Mouse (Mus musculus) C2C12 (cell line): Measurements from ENCODE around the gene Dnajb1. TPM values are rescaled to one million over a fixed set of nuclear protein-coding genes. Genes with fewer than 3 reads are reported as not detected.
"Not testable (repeated sequence)": the region's sequence is repeated elsewhere in the genome, so short reads cannot be mapped to it uniquely, and the experiment has no call there.

Experiments used
- H3K27me3 ChIP-seq: one replicate; pipeline ENCODE4 v1.6.1; 2011; ENCODE audit not compliant: control insufficient read depth, insufficient read depth, insufficient read length
- H3K36me3 ChIP-seq: one replicate; pipeline ENCODE4 v1.6.1; 2011; ENCODE audit not compliant: control insufficient read depth, insufficient read depth
- H3K4me3 ChIP-seq: one replicate; pipeline ENCODE4 v1.5.1; 2011; ENCODE audit warnings: mild to moderate bottlenecking, control low read depth; ENCODE audit not compliant: poor library complexity, insufficient read depth, severe bottlenecking
- H3K79me2 ChIP-seq: one replicate; pipeline ENCODE4 v1.6.1; 2011; ENCODE audit not compliant: control insufficient read depth, insufficient read depth
- H3K79me3 ChIP-seq: one replicate; pipeline ENCODE4 v1.6.1; 2011; ENCODE audit warnings: low read depth, control low read depth
- H3ac ChIP-seq: one replicate; pipeline ENCODE3; 2011; ENCODE audit warnings: low read depth; ENCODE audit not compliant: control insufficient read depth, insufficient read length
- CEBPB ChIP-seq: IDR thresholded peaks from one replicate; pipeline ENCODE4 v1.6.1; 2011; ENCODE audit warnings: low read depth, mild to moderate bottlenecking, control low read depth, moderate library complexity
- CTCF ChIP-seq: IDR thresholded peaks from one replicate; pipeline ENCODE4 v1.5.1; 2011; ENCODE audit not compliant: control insufficient read depth, insufficient read depth, insufficient read length
- FOSL1 ChIP-seq: IDR thresholded peaks from one replicate; pipeline ENCODE4 v1.8.0; 2011; ENCODE audit warnings: mild to moderate bottlenecking, low read length; ENCODE audit not compliant: poor library complexity, insufficient read depth, severe bottlenecking
- MAX ChIP-seq: IDR thresholded peaks from one replicate; pipeline ENCODE4 v1.6.1; 2011; ENCODE audit warnings: mild to moderate bottlenecking, control low read depth
- MYOD1 ChIP-seq: IDR thresholded peaks from one replicate; pipeline ENCODE4 v1.6.1; 2011; ENCODE audit warnings: low read depth; ENCODE audit not compliant: control insufficient read depth, insufficient read length
- MYOG ChIP-seq: IDR thresholded peaks from one replicate; pipeline ENCODE4 v1.6.1; 2011; ENCODE audit not compliant: control insufficient read depth, insufficient read length; ENCODE audit errors: extremely low read depth
- USF1 ChIP-seq: IDR thresholded peaks from one replicate; pipeline ENCODE4 v1.6.1; 2011; ENCODE audit warnings: low read depth, mild to moderate bottlenecking, control low read depth, moderate library complexity
- polyA plus RNA-seq: library from polyadenylated mRNA; unstranded; fragments of >200 nt; fragmentation: generic; extraction: Trizol; gene quantifications from one replicate; pipeline ENCODE4 v1.2.1, GENCODE M21; 2012; ENCODE audit warnings: missing spikeins

The Dnajb1 gene
- polyA plus RNA-seq, 1 experiment: 41.0 TPM

- Histone ChIP-seq H3ac (peak overlapping the region; percentile 94), H3K4me3 (peak overlapping the region; percentile 74), H3K79me2 (peaks cover 26% of the 10 kb centered on the region), H3K36me3 (peaks cover 16% of the 10 kb centered on the region), H3K79me3 (peaks cover 15% of the 10 kb centered on the region), H3K27me3 (no peaks in the 10 kb centered on the region)
- TF ChIP-seq MYOG (no peak), MAX (no peak), CEBPB (no peak), USF1 (no peak)
Measured at GRCm38 (mm10) chr8:83567668-83568067, 40.3 kb upstream of the Dnajb1 start.

- Histone ChIP-seq H3K4me3 (no peak overlapping the region), H3K36me3 (peaks cover 16% of the 10 kb centered on the region), H3K27me3 (no peaks in the 10 kb centered on the region), H3K79me3 (peaks cover 15% of the 10 kb centered on the region), H3ac (no peak overlapping the region), H3K79me2 (peaks cover 26% of the 10 kb centered on the region)
- TF ChIP-seq MYOG (no peak), CEBPB (no peak), CTCF (no peak), FOSL1 (no peak), MAX (no peak), MYOD1 (no peak), USF1 (no peak)
Measured at GRCm38 (mm10) chr8:83568128-83568527, 39.9 kb upstream of the Dnajb1 start.

GRCm38 (mm10) chr8:83568755-83569154 lies 39.2 kb upstream of the Dnajb1 start:
- Histone ChIP-seq H3K79me2 (peaks cover 26% of the 10 kb centered on the region), H3K4me3 (no peak overlapping the region), H3K79me3 (peaks cover 15% of the 10 kb centered on the region), H3K27me3 (no peaks in the 10 kb centered on the region), H3ac (no peak overlapping the region), H3K36me3 (peaks cover 16% of the 10 kb centered on the region)
- TF ChIP-seq USF1: no peak
- TF ChIP-seq MAX: no peak
- TF ChIP-seq CEBPB: no peak
- no peak for TF ChIP-seq MYOG
- TF ChIP-seq CTCF: no peak
- no peak for TF ChIP-seq MYOD1
- no peak for TF ChIP-seq FOSL1

- Histone ChIP-seq H3K79me3 (peaks cover 15% of the 10 kb centered on the region), H3ac (no peak overlapping the region), H3K79me2 (peaks cover 26% of the 10 kb centered on the region), H3K27me3 (no peaks in the 10 kb centered on the region), H3K4me3 (no peak overlapping the region), H3K36me3 (peaks cover 16% of the 10 kb centered on the region)
- TF ChIP-seq FOSL1: no peak
- TF ChIP-seq MAX: no peak
- no peak for TF ChIP-seq MYOD1
- TF ChIP-seq CTCF: no peak
- TF ChIP-seq MYOG: no peak
- TF ChIP-seq CEBPB: no peak
- TF ChIP-seq USF1: no peak
Measured at GRCm38 (mm10) chr8:83569165-83569564, 38.8 kb upstream of the Dnajb1 start.

- no peak for TF ChIP-seq CTCF
- H3ac ChIP-seq: no peak overlapping the region
- peaks cover 36% of the 10 kb centered on the region for H3K79me2 ChIP-seq
- H3K79me3 ChIP-seq: peaks cover 16% of the 10 kb centered on the region
- H3K27me3 ChIP-seq: no peaks in the 10 kb centered on the region
- no peak overlapping the region for H3K4me3 ChIP-seq
- H3K36me3 ChIP-seq: peaks cover 16% of the 10 kb centered on the region
Measured at GRCm38 (mm10) chr8:83570272-83571000, 37.6 kb upstream of the Dnajb1 start.

- not testable (repeated sequence) for H3K4me3 ChIP-seq, H3K27me3 ChIP-seq, H3ac ChIP-seq
- H3K79me3 ChIP-seq: peaks cover 16% of the 10 kb centered on the region
- peaks cover 16% of the 10 kb centered on the region for H3K36me3 ChIP-seq
- H3K79me2 ChIP-seq: peaks cover 40% of the 10 kb centered on the region
Measured at GRCm38 (mm10) chr8:83571001-83571340, 37.0 kb upstream of the Dnajb1 start.
